Mouse (Mus musculus): ENCODE measurements around the gene Akap6. TPM values are rescaled to one million over a fixed set of nuclear protein-coding genes. Genes with fewer than 3 reads are reported as not detected.

Akap6 gene
- polyA plus RNA-seq, 1 experiment from 2014 or later = 1.6 TPM

DNA sequence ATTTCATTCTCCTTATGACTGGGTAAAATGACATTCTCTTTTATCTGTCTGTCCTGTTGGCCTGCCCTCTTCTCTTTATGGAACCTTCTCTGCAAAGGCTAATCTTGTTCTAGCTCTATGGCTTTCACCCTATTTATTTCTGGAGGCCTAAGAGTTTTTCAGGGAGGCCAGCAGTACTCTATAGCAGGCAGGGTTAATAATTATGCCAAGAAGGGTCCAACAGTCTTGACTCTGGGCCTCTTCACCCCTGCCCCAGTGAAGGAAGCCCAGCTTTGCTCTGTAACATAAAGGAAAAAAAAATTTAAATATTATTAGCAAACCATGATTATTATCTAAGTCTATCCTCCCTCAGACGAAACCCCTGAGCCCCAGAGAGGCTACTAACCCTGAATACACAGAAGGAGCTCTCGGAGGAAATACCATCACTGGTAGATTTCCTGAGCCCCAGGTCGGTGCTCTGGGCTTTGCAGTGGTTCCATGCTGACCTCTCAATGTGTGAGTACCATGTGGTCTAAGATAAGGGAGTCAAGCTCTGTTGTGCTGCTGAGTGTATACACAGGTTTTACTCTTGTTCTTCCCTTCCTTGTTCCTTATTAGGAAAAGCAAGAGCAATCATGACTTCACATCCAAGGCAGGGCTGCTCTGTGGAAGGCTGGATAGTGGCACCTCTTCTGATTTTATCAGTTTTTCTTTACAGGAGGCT lies 1.6 kb upstream of the Akap6 start:
- Histone ChIP-seq H3K9me3 (no peaks in the 10 kb centered on the region), H3K4me2 (no peak overlapping the region), H3K4me1 (peaks cover 4% of the 10 kb centered on the region), H3K27ac (peak overlapping the region; percentile 28; the same call in 1 of the 2 replicates), H3K27me3 (replicated peaks) (no peaks in the 10 kb centered on the region), H3K36me3 (no peaks in the 10 kb centered on the region), H3K9ac (no peak overlapping the region), H3K4me3 (replicated peaks) (no peak overlapping the region)
- ATAC-seq (ENCODE audit: insufficient read depth, low FRiP score, low read depth) = peak; percentile 59
- 61% methylated on average over 3 of the region's 3 CpGs for WGBS

DNA sequence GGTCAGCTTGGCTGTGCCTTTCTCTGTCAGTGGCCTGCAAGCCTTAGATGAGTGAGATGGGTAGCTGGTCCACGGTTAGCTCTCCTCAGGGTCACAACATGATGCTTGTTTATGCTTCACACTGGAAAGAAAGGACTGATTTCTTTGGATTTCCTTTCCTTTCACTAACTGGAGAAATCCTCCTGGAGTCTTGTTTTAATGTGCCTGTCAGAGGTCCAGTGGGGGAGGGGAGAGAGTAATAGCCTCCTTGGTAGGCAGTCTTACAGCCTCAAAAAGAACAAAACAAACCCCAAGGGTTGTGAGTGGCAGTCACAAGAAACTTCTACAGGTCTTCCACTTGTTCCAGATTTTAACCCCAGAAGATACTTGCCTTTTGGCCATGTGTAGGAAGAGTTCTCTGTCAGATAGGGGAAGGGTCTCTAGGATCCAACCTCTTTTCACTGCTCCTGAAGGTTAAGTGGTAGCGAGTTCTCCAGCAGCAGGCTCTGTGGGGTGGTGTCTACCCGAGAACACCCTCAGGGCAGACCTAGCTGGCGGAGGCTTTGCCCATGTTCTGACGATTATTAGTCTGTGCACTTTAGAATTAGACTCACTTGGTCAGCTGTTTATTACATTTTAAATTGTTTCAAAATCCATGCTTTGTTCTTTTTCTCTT lies 780 bp upstream of the Akap6 start:
- no peak overlapping the region for H3K4me2 ChIP-seq
- no peaks in the 10 kb centered on the region for H3K36me3 ChIP-seq
- no peaks in the 10 kb centered on the region for H3K9me3 ChIP-seq
- H3K27ac ChIP-seq = 0 out of 2 replicates have a peak overlapping the region, but pooled peaks have one; percentile 28
- no peak overlapping the region for H3K4me3 ChIP-seq (replicated peaks)
- H3K4me1 ChIP-seq = peaks cover 4% of the 10 kb centered on the region
- H3K9ac ChIP-seq = no peak overlapping the region
- 72% methylated on average over 5 of the region's 5 CpGs for WGBS
- no peaks in the 10 kb centered on the region for H3K27me3 ChIP-seq (replicated peaks)
- ATAC-seq (ENCODE audit: insufficient read depth, low FRiP score, low read depth) = no peak

DNA sequence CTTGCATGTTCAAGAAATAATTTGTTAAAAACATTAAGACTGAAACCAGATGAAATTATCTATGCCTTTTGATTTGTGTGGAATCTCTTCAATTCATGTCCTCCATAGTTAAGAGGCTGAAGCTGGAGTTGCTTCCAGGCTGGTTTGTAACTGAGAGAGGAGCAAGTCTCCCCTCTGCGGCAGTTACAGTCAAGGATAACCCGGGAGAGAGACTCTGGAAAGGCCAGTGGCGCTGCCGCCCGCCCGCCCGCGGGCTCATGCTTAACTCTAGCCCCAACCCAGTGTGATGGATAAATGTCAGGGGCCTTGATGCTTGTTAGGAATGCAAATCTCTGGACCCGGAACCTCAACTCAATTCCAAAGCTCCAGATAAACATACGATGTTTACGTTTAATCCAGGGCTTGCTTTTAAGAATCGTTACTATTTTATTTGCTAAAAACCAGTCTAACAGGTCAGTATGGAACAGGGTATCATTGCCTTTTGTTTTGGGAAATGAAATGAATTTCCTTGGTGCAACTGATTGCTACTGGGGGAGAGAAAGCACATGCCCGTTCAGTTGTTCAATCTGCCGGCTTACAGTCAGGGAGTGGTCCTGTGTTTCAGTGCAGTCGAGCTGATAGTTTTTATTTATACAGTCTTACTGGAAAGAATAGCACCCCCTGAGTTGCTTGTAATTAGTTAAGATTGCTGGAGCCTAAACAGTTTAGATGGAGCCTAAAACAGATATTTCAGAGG lies 946 bp downstream of the Akap6 start:
- peaks cover 4% of the 10 kb centered on the region for H3K4me1 ChIP-seq
- peak overlapping the region; percentile 39; the same call in 1 of the 2 replicates for H3K4me2 ChIP-seq
- H3K9ac ChIP-seq = no peak overlapping the region
- ATAC-seq (ENCODE audit: insufficient read depth, low FRiP score, low read depth) = no peak
- WGBS = 35% methylated on average over 15 of the region's 15 CpGs
- peak overlapping the region; percentile 73 for H3K27ac ChIP-seq
- no peaks in the 10 kb centered on the region for H3K9me3 ChIP-seq
- no peaks in the 10 kb centered on the region for H3K36me3 ChIP-seq
- H3K27me3 ChIP-seq (replicated peaks) = no peaks in the 10 kb centered on the region
- H3K4me3 ChIP-seq (replicated peaks) = no peak overlapping the region

DNA sequence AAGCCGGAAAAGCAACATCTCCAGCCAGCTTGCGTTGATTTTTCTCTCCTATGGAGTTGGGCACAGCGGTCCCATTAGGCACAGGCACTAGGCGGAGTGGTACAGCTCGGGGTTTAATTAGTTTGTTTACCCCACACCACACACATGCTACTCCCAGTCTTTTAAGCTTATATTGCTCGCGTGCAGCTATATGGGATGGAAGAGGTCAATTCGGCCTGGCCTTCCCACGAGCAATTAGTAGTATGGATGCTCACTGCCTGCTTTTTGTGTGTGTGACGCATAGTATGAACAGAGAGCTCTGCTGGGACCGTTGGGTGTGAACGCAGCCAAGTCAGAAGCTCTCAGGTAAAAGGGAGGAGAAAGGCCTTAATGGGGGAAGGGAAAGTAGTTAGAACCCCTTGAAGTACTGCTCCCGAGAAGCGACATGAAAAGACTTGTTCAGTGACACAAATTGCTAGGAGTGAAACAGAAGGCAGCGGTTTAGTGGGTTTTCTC lies 1.6 kb downstream of the Akap6 start:
- H3K27me3 ChIP-seq (replicated peaks) = no peaks in the 10 kb centered on the region
- no peak overlapping the region for H3K9ac ChIP-seq
- H3K36me3 ChIP-seq = no peaks in the 10 kb centered on the region
- H3K4me3 ChIP-seq (replicated peaks) = no peak overlapping the region
- peak; percentile 6; the same call in 1 of the 2 replicates for ATAC-seq (ENCODE audit: insufficient read depth, low FRiP score, low read depth)
- H3K4me1 ChIP-seq = peaks cover 4% of the 10 kb centered on the region
- 41% methylated on average over 15 of the region's 15 CpGs for WGBS
- no peaks in the 10 kb centered on the region for H3K9me3 ChIP-seq
- peak overlapping the region; percentile 73 for H3K27ac ChIP-seq
- H3K4me2 ChIP-seq = peak overlapping the region; percentile 39

DNA sequence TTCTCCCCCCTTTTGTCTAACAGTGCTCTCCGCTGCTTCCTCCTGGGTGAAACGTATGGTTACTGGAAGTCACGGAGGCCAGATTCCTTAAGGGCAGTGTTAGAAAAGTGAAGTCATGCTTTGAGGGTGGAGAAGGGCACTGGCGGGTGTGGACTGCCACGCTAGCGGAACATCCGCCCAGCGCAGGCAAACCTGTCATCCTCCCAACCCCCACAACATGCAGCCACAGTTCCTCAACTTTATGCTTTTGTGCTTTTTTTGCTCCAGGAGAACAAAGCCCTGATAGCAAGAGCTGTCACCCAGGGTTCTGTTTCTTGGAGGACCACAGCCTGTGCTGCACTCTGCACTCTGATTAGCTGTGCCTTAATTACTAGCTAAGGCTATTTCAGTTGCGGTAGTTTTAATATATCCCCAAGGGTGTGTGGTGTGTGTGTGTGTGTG lies 2.0 kb downstream of the Akap6 start:
- Histone ChIP-seq H3K4me3 (replicated peaks) (no peak overlapping the region), H3K36me3 (no peaks in the 10 kb centered on the region), H3K4me1 (peaks cover 4% of the 10 kb centered on the region), H3K27me3 (replicated peaks) (no peaks in the 10 kb centered on the region), H3K9ac (no peak overlapping the region), H3K4me2 (peak overlapping the region; percentile 39), H3K27ac (peak overlapping the region; percentile 73), H3K9me3 (no peaks in the 10 kb centered on the region)
- ATAC-seq (ENCODE audit: insufficient read depth, low FRiP score, low read depth) = peak; percentile 40; the same call in 1 of the 2 replicates
- 37% methylated on average over 9 of the region's 9 CpGs for WGBS

DNA sequence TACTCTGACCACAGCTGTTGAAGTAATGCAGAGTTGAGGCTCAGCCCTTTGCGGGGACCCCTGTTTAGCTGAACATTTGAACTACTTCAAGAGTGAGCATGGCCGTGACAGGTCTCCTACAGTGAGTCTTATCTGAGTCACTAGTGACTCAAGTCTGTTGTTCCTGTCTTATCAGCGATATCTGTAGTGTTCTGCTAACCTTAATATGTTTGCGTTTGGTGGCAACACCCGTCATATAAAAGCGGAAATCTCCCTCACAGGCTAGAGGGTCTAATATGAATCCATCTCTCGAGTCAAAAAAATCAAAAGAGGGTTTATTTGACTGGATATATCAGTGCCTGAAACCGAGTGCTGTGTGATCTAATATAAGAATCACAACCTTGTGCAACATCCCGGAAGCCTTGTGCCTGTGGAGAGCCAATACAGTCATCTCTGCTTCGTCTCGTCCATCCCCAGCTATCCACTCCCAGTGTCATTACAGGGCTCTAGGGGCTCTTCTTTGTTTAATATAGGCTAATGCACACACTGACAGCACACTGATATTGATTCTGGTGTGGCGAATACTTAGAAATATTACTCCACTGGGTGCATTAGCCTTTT lies 3.3 kb downstream of the Akap6 start:
- Histone ChIP-seq H3K27ac (no peak overlapping the region; the same call in 1 of the 2 replicates), H3K9me3 (no peaks in the 10 kb centered on the region), H3K9ac (no peak overlapping the region), H3K4me2 (no peak overlapping the region), H3K27me3 (replicated peaks) (no peaks in the 10 kb centered on the region), H3K4me3 (replicated peaks) (no peak overlapping the region), H3K4me1 (peaks cover 4% of the 10 kb centered on the region), H3K36me3 (no peaks in the 10 kb centered on the region)
- WGBS = 61% methylated on average over 12 of the region's 12 CpGs
- ATAC-seq (ENCODE audit: insufficient read depth, low FRiP score, low read depth) = no peak; the same call in 1 of the 2 replicates

DNA sequence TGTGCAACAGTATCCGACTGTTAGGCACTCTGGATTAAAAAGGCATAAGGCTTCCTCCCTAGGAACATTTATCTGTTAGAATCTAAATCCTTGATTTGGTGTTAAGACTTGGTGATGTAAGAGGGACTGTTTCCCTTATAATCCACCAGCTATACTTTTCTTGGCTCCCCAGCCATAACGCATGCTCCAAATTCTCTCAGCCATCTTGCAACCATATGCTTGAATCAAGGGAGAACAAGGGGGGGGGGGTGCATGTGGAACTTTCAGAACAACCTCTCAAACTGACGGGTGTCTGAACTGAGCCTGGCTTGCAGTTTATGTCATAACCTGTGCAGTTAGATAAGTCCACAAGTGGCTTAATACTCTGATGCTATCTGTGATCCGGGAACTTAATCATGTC lies 4.9 kb downstream of the Akap6 start:
- WGBS = 66% methylated on average over 4 of the region's 4 CpGs
- no peak for ATAC-seq (ENCODE audit: insufficient read depth, low FRiP score, low read depth)
- peaks cover 4% of the 10 kb centered on the region for H3K4me1 ChIP-seq

DNA sequence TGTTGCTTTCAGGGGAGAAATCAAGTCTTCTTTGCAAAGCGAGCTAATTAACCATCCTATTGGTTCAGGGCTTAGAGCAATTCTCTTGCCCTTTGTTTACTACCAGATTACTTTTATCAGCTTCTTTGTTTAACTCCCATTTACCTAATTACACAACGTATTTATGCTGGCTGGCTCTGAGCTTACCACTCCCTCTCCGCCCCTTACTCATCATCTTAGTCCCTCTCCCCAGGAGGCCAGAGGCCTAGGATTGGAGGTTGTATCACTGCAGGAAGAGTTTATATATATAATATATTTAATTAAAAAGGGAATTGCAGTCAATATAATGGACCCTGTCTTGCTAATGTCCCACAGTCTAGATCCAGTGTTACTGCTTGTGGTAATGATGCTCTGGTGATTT lies 5.6 kb downstream of the Akap6 start:
- H3K36me3 ChIP-seq = no peaks in the 10 kb centered on the region
- WGBS = 62% methylated on average over 3 of the region's 3 CpGs
- H3K9ac ChIP-seq = no peak overlapping the region
- H3K4me3 ChIP-seq (replicated peaks) = no peak overlapping the region
- no peak overlapping the region for H3K27ac ChIP-seq
- no peak overlapping the region for H3K4me2 ChIP-seq
- no peak for ATAC-seq (ENCODE audit: insufficient read depth, low FRiP score, low read depth)
- H3K27me3 ChIP-seq (replicated peaks) = no peaks in the 10 kb centered on the region
- H3K4me1 ChIP-seq = peaks cover 4% of the 10 kb centered on the region
- H3K9me3 ChIP-seq = no peaks in the 10 kb centered on the region

More for the DNA sequence above, 4.9 kb downstream of the Akap6 start:
- Histone ChIP-seq H3K27me3 (replicated peaks) (no peaks in the 10 kb centered on the region), H3K36me3 (no peaks in the 10 kb centered on the region), H3K4me3 (replicated peaks) (no peak overlapping the region), H3K9ac (no peak overlapping the region), H3K9me3 (no peaks in the 10 kb centered on the region), H3K4me2 (no peak overlapping the region), H3K27ac (no peak overlapping the region)

DNA sequence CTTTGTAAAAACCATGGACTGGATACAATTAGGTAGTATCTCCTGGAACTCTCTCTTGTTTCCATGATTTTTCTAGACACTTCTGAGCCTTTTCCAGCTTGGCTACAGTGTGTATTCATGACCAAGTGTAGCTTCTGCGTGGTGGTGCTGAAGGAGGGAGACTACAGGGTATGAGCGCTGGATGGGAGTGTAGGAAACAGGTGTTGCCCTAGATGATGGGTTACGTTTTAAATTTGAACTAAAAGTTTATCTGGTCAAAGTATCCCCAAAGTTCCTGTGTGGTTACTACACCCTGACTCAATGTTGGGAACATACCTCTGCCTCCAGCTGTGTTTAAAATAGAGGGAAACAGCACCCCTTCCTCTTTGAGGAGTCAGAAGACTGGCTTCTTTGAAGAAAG lies 12.2 kb downstream of the Akap6 start:
- H3K27ac ChIP-seq = no peak overlapping the region
- ATAC-seq (ENCODE audit: insufficient read depth, low FRiP score, low read depth) = no peak
- H3K36me3 ChIP-seq = no peaks in the 10 kb centered on the region
- no peak overlapping the region for H3K9ac ChIP-seq
- WGBS = 75% methylated on average over 3 of the region's 3 CpGs
- H3K4me3 ChIP-seq (replicated peaks) = no peak overlapping the region
- no peaks in the 10 kb centered on the region for H3K27me3 ChIP-seq (replicated peaks)
- H3K4me2 ChIP-seq = no peak overlapping the region
- H3K4me1 ChIP-seq = no peaks in the 10 kb centered on the region
- H3K9me3 ChIP-seq = no peaks in the 10 kb centered on the region

DNA sequence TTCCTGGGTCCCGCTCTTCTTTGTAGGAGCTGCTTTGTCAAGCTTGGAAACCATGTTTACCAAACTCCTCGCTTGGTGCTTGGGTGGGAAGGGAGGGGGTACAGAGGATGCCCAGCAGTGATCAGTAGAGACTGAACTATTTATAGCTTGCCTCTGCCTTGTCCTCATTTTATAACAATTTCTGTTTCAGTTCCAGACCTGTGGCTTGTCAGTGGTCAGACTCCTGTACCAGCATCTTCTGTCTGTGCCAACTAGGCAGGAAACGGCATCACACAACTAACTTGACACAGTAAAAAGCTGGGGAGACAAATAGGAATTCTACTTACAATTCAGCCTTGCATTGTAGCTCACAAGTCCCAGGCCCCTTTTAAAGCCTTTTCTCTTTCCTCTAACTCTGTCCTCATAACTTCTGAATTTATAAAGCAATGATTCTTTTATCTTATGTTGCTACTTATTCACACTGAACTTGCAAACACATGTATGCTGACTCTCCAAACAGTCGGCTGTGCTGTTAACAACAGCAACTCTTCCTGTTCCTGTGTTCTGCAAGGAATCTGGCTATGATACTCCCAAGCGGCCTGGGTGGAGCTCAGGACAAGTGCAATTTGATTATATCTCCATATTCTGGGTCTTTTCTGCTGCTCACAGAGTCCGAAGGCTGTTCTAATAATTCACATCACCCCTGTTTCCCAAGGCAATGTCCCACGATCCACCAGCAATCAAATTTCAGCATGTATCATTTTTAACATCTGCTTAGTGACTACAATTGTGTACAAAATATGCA lies 12.9 kb downstream of the Akap6 start:
- Histone ChIP-seq H3K9ac (no peak overlapping the region), H3K9me3 (no peaks in the 10 kb centered on the region), H3K27me3 (replicated peaks) (no peaks in the 10 kb centered on the region), H3K4me1 (no peaks in the 10 kb centered on the region), H3K4me3 (replicated peaks) (no peak overlapping the region), H3K27ac (no peak overlapping the region), H3K4me2 (no peak overlapping the region), H3K36me3 (no peaks in the 10 kb centered on the region)
- ATAC-seq (ENCODE audit: insufficient read depth, low FRiP score, low read depth) = no peak
- 54% methylated on average over 7 of the region's 7 CpGs for WGBS

DNA sequence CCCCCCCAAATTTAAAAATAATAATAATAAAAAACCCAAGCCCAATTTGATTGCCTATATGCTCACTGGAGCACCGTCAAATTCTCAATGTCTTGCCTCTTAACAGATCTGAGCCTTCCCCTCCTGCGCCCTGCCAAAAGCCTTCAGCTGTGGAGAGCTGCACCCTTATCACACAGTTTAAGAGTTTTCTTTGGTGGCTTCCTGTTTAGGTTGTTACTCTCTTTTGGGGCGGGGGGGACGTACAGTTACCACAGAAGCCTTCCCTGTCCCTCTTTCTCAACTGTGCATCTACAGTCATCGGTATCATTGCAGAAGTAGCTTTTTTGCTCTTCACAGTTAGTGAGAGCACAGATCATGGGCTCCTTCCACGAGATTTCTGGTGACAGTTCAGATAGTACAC lies 19.2 kb downstream of the Akap6 start:
- WGBS = 86% methylated on average over 6 of the region's 6 CpGs

More for the DNA sequence above, 19.2 kb downstream of the Akap6 start:
- Histone ChIP-seq H3K9me3 (no peaks in the 10 kb centered on the region), H3K36me3 (no peaks in the 10 kb centered on the region), H3K4me1 (no peaks in the 10 kb centered on the region), H3K4me3 (replicated peaks) (no peak overlapping the region), H3K9ac (no peak overlapping the region), H3K27ac (no peak overlapping the region), H3K4me2 (no peak overlapping the region), H3K27me3 (replicated peaks) (no peaks in the 10 kb centered on the region)
- no peak for ATAC-seq (ENCODE audit: insufficient read depth, low FRiP score, low read depth)

Data from stomach, embryonic 15.5 days (tissue).